In genomic region chr1:92235600-92235999, GRCm38 (mm10) we compare ENCODE assay signal across 16 mouse cellular contexts.
"Had no signal": no experiment of that assay in that cellular context is flagged by ENCODE, and none has a peak within 500 bp of the region (broad histone marks: within the 10 kb centered on the region; RNA-seq: fewer than 3 reads in every experiment).

No protein-coding gene starts in this region.

- H3K27me3 ChIP-seq: stomach, embryonic 15.5 days had no signal

- H3K4me2 ChIP-seq: lung, embryonic 14.5 days; midbrain, embryonic 11.5 days; midbrain, embryonic 13.5 days; neural tube, embryonic 12.5 days; stomach, embryonic 15.5 days had no signal

- DNase-seq: lung, adult 18-20 months; lung, embryonic 14.5 days; lung, postnatal 10 days; right cerebral cortex, postnatal 14 days; thymus, adult 2 months; thymus, postnatal 25 days; thymus, postnatal 4 days had no signal

- H3K9ac ChIP-seq: lung, embryonic 14.5 days; midbrain, embryonic 13.5 days; neural tube, embryonic 12.5 days; stomach, embryonic 15.5 days had no signal

- H3K36me3 ChIP-seq: midbrain, embryonic 13.5 days; neural tube, embryonic 12.5 days; stomach, embryonic 15.5 days had no signal

- H3K4me1 ChIP-seq: megakaryocyte, embryonic 14.5 days; midbrain, embryonic 13.5 days; neural tube, embryonic 12.5 days; stomach, embryonic 15.5 days had no signal

- H3K9me3 ChIP-seq: megakaryocyte, embryonic 14.5 days; midbrain, embryonic 13.5 days; neural tube, embryonic 12.5 days; stomach, embryonic 15.5 days had no signal

- H3K27ac ChIP-seq: macrophage; midbrain, embryonic 13.5 days; neural tube, embryonic 12.5 days; stomach, embryonic 15.5 days; stomach, postnatal 0 days had no signal

- H3K4me3 ChIP-seq: megakaryocyte, embryonic 14.5 days; midbrain, embryonic 13.5 days; myocyte; neural tube, embryonic 12.5 days; stomach, embryonic 15.5 days had no signal

- ATAC-seq: midbrain, embryonic 13.5 days; midbrain, embryonic 16.5 days had no signal
